Mouse (Mus musculus): ENCODE measurements around the gene Ccdc18. TPM values are rescaled to one million over a fixed set of nuclear protein-coding genes. Genes with fewer than 3 reads are reported as not detected.
"Not testable (repeated sequence)": the region's sequence is repeated elsewhere in the genome, so short reads cannot be mapped to it uniquely, and the experiment has no call there.

Ccdc18 gene
- 1 to 10 TPM in 1 of 2 experiments, under 1 TPM in 1; 0.62 to 1.5 TPM for total RNA-seq (2021)
- polyA plus RNA-seq (2012; rRNA removed) = 0.10 TPM in 1 of 2 replicates, not detected in the other
- long read RNA-seq = 0 reads

GRCm38 (mm10) chr5:108132441-108133243, at the start of gene Ccdc18, which contains the start of gene Tmed5:
Ccdc18 (plus strand) TSS chr5:108132875.
Tmed5 (minus strand) TSS chr5:108132620.
- peak; percentile 98 for DNase-seq

DNA sequence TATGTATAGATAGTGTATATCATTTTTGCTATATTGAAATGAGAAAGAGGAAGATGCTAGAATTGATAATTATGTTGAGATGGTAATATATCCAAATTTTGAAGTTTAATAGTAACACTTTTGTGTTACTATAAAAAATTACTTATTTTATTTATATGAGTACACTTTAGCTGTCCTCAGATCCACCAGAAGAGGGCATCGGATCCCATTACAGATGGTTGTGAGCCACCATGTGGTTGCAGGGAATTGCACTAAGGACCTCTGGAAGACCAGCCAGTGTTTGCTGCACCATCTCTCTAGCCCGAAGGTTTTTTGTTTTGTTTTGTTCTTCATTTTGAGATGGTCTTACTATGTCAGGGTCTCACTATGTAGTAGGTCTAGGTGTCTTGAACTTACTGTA, 47.2 kb upstream of the Ccdc18 start:
- DNase-seq = no peak

DNA sequence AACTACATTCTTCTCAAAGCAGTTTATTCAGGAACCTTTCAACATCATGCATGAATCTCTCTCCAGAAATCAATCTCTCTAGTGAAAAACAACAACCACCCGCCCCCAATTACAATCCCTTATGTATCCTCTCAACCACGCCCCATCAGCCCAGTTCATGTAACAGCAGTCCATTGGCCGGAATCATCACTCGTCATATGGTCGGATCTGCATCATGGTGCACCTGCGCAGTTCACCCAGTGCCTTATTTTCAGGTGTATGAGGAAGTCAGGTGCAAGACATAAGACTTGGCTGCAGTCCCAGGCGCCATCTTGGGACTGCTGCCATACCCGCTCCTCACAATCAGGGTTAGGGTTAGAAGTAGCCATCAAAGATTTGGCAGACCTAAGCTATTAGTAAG, 39.9 kb upstream of the Ccdc18 start:
- DNase-seq = not testable (repeated sequence)

DNA sequence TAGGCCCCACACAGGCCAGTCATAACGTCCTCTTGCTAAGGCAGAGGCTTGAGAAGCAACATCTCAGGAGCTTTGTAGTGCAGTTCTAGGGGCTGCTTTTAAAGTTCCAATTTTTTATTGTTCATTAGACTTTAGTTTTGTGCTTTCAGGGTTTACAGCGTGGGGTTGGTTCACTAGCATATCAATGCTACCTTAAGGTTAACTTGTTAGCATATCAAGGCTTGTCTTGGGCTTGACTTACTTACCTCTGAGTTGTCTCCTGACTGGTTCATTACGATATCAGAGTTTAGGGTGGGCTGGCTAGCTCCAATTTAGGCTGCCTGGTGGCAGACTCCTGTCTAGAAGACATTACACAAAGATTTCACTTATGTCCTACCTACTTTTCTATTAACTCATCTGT, 35.0 kb upstream of the Ccdc18 start:
- DNase-seq = no peak

DNA sequence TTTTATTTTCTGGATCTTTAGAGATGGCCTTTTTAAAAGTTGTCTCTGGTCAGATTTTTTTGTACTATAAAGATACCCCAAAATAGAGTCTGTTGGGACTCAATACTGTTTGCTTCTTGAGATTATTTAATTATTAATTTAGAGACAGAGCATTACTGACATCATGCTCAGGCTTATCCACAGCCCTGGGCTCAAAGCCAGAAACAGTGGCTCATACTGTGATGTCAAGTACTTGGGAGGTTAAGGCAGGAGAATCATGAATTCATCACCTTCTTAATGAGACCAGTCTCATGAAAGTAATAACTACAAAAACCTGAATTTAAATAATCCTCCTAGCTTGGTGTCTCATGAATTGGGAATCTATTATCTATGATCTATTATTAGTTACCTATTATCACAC, 32.5 kb upstream of the Ccdc18 start:
- DNase-seq = peak; percentile 69

GRCm38 (mm10) chr5:108104306-108104705, 28.4 kb upstream of the Ccdc18 start:
- no peak for DNase-seq

DNA sequence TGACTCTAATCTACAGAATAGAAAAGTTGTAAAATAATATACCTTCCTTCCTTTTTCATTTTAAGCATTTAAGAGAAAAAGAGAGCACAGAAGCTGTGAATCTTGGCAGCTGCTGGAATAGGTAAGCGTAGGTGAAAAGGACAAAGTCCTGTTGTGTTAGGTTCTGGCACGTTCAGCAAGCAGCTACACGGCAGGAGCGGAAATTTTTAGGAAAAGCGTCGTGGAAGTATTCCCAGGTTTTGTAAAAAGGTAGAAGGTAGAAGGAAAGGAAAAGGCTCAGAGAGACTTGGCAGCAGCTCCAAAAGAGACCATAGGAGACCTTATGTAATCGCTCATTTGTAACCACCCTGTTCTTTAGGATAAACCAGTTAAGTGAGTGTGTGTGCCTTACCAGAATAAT, 23.3 kb upstream of the Ccdc18 start:
- no peak for DNase-seq

GRCm38 (mm10) chr5:108117693-108118092, 15.0 kb upstream of the Ccdc18 start:
- DNase-seq = no peak

DNA sequence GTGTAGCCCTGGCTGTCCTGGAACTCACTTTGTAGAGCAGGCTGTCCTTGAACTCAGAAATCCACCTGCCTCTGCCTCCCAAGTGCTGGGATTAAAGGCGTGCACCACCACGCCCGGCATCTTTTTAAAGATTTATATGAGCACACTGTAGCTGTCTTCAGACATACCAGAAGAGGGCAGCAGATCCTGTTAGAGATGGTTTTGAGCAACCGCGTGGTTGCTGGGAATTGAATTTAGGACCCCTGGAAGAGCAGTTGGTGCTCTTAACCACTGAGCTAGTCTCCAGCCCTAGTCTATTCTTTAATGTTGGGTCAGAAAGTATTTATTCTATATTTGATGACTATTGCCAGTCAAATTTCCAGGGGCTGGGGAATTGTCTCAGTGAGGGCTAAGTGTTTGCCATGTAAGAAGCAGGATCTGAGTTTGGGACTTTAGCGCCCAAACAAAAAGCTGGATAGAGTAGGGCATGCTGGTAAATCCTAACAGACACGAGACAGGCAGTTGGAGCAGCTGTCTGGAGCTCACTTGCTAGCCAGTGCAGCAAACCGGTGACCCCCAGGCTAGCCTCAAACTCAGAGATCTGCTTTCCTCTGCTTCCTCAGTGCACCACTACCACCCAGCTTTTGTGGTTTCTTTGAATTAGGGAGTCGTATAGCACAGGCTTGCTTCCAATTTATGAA, 12.3 kb upstream of the Ccdc18 start:
- no peak for DNase-seq

GRCm38 (mm10) chr5:108131849-108132440, 730 bp upstream of the Ccdc18 start:
- DNase-seq = peak; percentile 77

DNA sequence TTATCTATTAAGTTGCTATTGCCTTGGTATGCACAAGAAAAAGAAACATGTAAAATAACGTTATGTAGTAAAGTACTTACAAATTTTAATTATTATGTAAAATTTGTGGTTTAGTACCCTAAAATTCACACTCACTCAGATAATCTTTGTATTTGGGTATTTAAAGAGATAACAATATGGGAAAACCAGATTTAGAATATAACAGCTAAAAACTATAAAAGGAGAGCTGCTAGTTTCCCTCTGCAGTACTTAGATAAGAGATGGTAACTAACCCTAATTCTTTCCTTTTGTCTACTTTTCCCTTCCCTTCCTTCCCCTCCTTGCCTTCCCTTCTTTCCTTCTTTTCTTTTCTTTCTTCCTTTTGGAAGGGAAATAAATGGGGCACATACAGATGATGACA, 19.9 kb downstream of the Ccdc18 start:
- DNase-seq = no peak

DNA sequence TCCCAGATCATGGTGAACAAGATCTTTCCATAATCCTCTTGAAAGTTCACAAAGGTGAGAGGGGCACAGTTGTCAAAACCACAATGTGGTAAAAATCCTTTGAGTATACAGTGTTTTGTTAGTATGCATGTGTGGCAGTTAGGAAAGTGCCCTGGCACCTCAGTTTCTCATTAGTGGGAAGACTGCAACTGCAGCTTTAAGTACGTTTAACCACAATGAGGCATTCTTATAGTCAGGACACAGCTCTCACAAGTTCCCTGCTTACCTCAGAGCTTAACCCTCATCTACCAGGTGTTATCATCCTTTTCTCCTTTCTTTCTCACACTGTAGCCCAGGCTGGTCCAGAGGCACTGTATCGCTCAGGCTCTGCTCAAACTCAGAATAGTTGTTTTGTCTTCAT, 28.1 kb downstream of the Ccdc18 start:
- DNase-seq = no peak

DNA sequence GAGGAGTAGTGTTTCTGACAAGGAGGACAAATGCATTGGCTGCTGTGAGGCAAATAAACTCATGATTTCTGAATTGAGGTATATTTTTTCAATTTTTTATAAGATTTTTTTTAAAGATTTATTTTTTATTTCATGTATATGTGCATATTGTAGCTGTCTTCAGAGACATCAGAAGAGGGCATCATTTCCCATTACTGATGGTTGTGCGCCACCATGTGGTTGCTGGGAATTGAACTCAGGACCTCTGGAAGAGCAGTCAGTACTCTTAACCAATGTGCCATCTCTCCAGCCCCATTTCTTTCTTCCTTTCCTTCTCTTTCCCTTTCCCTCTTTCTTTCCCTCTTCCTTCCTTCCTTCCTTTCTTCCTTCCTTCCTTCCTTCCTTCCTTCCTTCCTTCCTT, 31.0 kb downstream of the Ccdc18 start:
- peak; percentile 44 for DNase-seq

- no peak for DNase-seq
Observed at GRCm38 (mm10) chr5:108184050-108184449, 51.4 kb downstream of the Ccdc18 start.

- DNase-seq = no peak
Observed at GRCm38 (mm10) chr5:108188967-108189366, 56.3 kb downstream of the Ccdc18 start.

GRCm38 (mm10) chr5:108206008-108206407, 73.3 kb downstream of the Ccdc18 start:
- no peak for DNase-seq

DNA sequence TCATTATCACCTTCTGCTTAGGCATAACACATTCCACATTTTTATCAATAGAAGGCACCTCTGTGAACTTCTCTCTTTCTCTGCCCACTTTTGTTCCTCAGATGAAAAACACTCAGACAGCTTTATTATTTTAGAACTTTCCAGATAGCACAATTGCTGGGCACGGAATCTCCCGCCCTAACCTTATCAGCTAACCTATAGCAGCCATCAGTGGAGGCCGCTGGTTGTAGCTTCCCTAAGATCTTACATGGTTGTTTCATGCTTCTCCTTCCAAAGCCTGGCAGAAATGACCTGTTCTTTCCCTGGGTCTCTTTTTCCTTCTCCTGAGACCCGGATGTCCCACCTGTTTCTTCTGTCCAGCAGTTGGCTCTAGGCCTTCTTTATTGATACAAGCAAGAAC, 78.8 kb downstream of the Ccdc18 start:
- DNase-seq = no peak

DNA sequence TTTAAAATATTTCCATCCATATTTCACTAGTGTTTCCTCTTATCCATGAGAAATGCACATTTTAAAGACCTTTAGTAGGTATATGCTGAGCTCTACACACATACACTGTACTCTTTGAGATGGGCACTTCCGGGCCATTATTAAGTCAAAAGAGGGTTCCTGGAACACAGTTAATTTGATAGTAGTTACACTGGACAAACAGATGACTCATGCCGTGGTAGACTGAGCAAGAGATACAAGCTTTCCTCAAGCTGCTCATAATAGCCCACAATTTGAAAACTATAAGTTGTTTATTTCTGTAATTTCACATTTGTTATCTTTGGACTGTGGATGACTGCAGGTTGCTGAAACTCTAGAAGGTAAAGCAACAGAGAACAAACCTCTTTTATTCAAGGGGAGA, 82.3 kb downstream of the Ccdc18 start:
- no peak for DNase-seq

DNA sequence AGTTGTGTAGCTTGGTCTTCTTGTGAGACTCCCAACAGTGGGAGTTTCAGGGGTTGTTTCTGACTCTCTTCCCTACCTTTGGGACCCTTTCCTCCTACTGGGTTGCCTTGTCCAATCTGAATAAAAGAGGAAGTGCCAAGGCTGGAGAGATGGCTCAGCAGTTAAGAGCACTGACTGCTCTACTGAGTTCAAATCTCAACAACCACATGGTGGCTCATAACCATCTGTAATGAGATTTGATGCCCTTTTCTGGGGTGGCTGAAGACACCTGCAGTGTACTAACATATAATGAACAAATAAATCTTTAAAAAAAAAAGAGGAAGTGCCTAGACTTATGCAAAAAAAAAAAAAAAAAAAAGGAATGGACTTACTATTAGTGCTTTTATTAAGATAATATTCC, 91.4 kb downstream of the Ccdc18 start:
- no peak for DNase-seq

GRCm38 (mm10) chr5:108226159-108226558, 93.5 kb downstream of the Ccdc18 start:
- no peak for DNase-seq

- DNase-seq = peak; percentile 74
Observed at GRCm38 (mm10) chr5:108246314-108246765, 113.7 kb downstream of the Ccdc18 start.

GRCm38 (mm10) chr5:108250033-108250432, 117.4 kb downstream of the Ccdc18 start:
- no peak for DNase-seq

GRCm38 (mm10) chr5:108255259-108255658, 122.6 kb downstream of the Ccdc18 start:
- DNase-seq = no peak
